Mouse (Mus musculus) hindbrain, embryonic 15.5 days (tissue): Measurements from ENCODE around the gene Gm13088. TPM values are rescaled to one million over a fixed set of nuclear protein-coding genes. Genes with fewer than 3 reads are reported as not detected.
"Not testable (repeated sequence)": the region's sequence is repeated elsewhere in the genome, so short reads cannot be mapped to it uniquely, and the experiment has no call there.

Experiments
- ATAC-seq: fragments of 200-750 bp; cut with Nextera tagmentation; 2 replicates; pipeline ENCODE4 v1.8.0; 2017; ENCODE audit warnings: low read depth, moderate number of reproducible peaks, moderate TSS enrichment; ENCODE audit not compliant: low FRiP score
- H3K27ac ChIP-seq: fragments of 300-500 bp; sonication (generic); replicated peaks from 2 replicates; pipeline ENCODE4 v1.5.1; 2015; ENCODE audit warnings: mild to moderate bottlenecking, inconsistent platforms
- H3K27me3 ChIP-seq: fragments of 300-500 bp; sonication (generic); 2 replicates; pipeline ENCODE4 v1.6.1; 2015; ENCODE audit warnings: control low read depth, inconsistent platforms
- H3K36me3 ChIP-seq: fragments of 300-500 bp; sonication (generic); 2 replicates; pipeline ENCODE4 v1.6.1; 2015; ENCODE audit warnings: control low read depth, inconsistent platforms
- H3K4me1 ChIP-seq: fragments of 300-500 bp; sonication (generic); replicated peaks from 2 replicates; pipeline ENCODE4 v1.6.1; 2015; ENCODE audit warnings: control low read depth, inconsistent platforms
- H3K4me2 ChIP-seq: fragments of 300-500 bp; sonication (generic); 2 replicates; pipeline ENCODE4 v1.6.1; 2015; ENCODE audit warnings: moderate library complexity, mild to moderate bottlenecking, inconsistent platforms
- H3K4me3 ChIP-seq: fragments of 300-500 bp; sonication (generic); 2 replicates; pipeline ENCODE4 v1.5.1; 2015; ENCODE audit warnings: mild to moderate bottlenecking, inconsistent platforms
- H3K9ac ChIP-seq: fragments of 300-500 bp; sonication (generic); 2 replicates; pipeline ENCODE4 v1.6.1; 2015; ENCODE audit warnings: inconsistent platforms
- H3K9me3 ChIP-seq: fragments of 300-500 bp; sonication (generic); 2 replicates; pipeline ENCODE4 v1.6.1; 2016; ENCODE audit warnings: control low read depth, inconsistent platforms
- WGBS: fragments of 180-500 bp; shearing (Covaris S2); methylation state at CpG from one replicate; pipeline ENCODE4 v1.1.7; 2015; 5-methylcytosine and 5-hydroxymethylcytosine counted together
- polyA plus RNA-seq: library from polyadenylated mRNA; unstranded; fragments of >200 nt; fragmentation: Nextera tagmentation; extraction: Ambion mirVana; gene quantifications from 2 replicates; pipeline ENCODE4 v1.2.1, GENCODE M21; 2015

The Gm13088 gene
- not detected in 2 replicates for polyA plus RNA-seq

- ATAC-seq, H3K27me3 ChIP-seq, H3K9ac ChIP-seq, H3K36me3 ChIP-seq, H3K4me3 ChIP-seq, H3K4me2 ChIP-seq, H3K9me3 ChIP-seq, H3K4me1 ChIP-seq, H3K27ac ChIP-seq: not testable (repeated sequence)
These were observed at the start of gene Gm13088 for GRCm38 (mm10) chr4:143657146-143657545. Gene Gm13088, minus strand, starts transcription at chr4:143657246.

- peaks cover 31% of the 10 kb centered on the region for H3K9me3 ChIP-seq
- H3K36me3 ChIP-seq, result no peaks in the 10 kb centered on the region
- H3K27ac ChIP-seq, result no peak within 1 kb of the TSS
- no peak within 1 kb of the TSS for H3K4me3 ChIP-seq
- H3K4me1 ChIP-seq, result no peaks in the 10 kb centered on the region
- 79% methylated on average over 2 of the region's 2 CpGs for WGBS
- no peak for ATAC-seq
- H3K27me3 ChIP-seq, result no peaks in the 10 kb centered on the region
- no peak within 1 kb of the TSS for H3K9ac ChIP-seq
- H3K4me2 ChIP-seq, result no peak within 1 kb of the TSS
These were observed 45.6 kb upstream of the Gm13088 start, which contains the start of gene Gm13089 for GRCm38 (mm10) chr4:143702611-143703010. Gene Gm13089, minus strand, starts transcription at chr4:143702711.

GRCm38 (mm10) chr4:143618101-143618500 is 38.9 kb downstream of the Gm13088 start:
- H3K4me3 ChIP-seq, H3K27me3 ChIP-seq, ATAC-seq, H3K9ac ChIP-seq, H3K4me2 ChIP-seq, H3K27ac ChIP-seq, H3K36me3 ChIP-seq, H3K4me1 ChIP-seq, H3K9me3 ChIP-seq: not testable (repeated sequence)
- 83% methylated on average over 4 of the region's 4 CpGs for WGBS

GRCm38 (mm10) chr4:143614703-143615102 is 42.3 kb downstream of the Gm13088 start, which contains the start of gene Gm13083:
Gene Gm13083, plus strand, starts transcription at chr4:143615003.
- not testable (repeated sequence) for H3K9ac ChIP-seq, H3K27me3 ChIP-seq, H3K4me1 ChIP-seq, H3K27ac ChIP-seq, H3K9me3 ChIP-seq, H3K4me3 ChIP-seq, H3K36me3 ChIP-seq, H3K4me2 ChIP-seq, ATAC-seq

GRCm38 (mm10) chr4:143611927-143612326 is 45.1 kb downstream of the Gm13088 start:
- H3K4me3 ChIP-seq, H3K36me3 ChIP-seq, H3K4me2 ChIP-seq, H3K4me1 ChIP-seq, H3K9me3 ChIP-seq, ATAC-seq, H3K27ac ChIP-seq, H3K9ac ChIP-seq, H3K27me3 ChIP-seq: not testable (repeated sequence)
- 90% methylated on average over 9 of the region's 9 CpGs for WGBS

Other genes with a start within 250 kb of the Gm13088 start
- gene Pramef8, start 244.8 kb downstream of the Gm13088 start, polyA plus RNA-seq, result 22.0 and 22.5 TPM in 2 replicates
- gene Oog4, start 206.9 kb downstream of the Gm13088 start, polyA plus RNA-seq, result not detected in 2 replicates
- not detected in 2 replicates for gene Gm13043, start 145.9 kb downstream of the Gm13088 start, polyA plus RNA-seq
- gene Gm13040, start 121.3 kb downstream of the Gm13088 start, polyA plus RNA-seq, result not detected in 2 replicates
- not detected in 2 replicates for gene BC080695, start 105.5 kb downstream of the Gm13088 start, polyA plus RNA-seq
- not detected in 2 replicates for gene Gm13057, start 105.5 kb downstream of the Gm13088 start, polyA plus RNA-seq
- gene Gm13083, start 42.2 kb downstream of the Gm13088 start, polyA plus RNA-seq, result not detected in 2 replicates
- gene Gm13089, start 45.5 kb upstream of the Gm13088 start, polyA plus RNA-seq, result not detected in 2 replicates
- not detected in 2 replicates for gene Gm13078, start 62.2 kb upstream of the Gm13088 start, polyA plus RNA-seq
- gene Gm13023, start 132.1 kb upstream of the Gm13088 start, polyA plus RNA-seq, result not detected in 2 replicates
- not detected in 2 replicates for gene Gm13084, start 158.8 kb upstream of the Gm13088 start, polyA plus RNA-seq
- gene Gm13103, start 189.3 kb upstream of the Gm13088 start, polyA plus RNA-seq, result not detected in 2 replicates
- gene Pramef6, start 243.1 kb upstream of the Gm13088 start, polyA plus RNA-seq, result not detected in 2 replicates